Mouse (Mus musculus): ENCODE results near the gene Catsperd. TPM values are rescaled to one million over a fixed set of nuclear protein-coding genes. Genes with fewer than 3 reads are reported as not detected.

The Catsperd gene
- polyA plus RNA-seq, 2 experiments: 0.33 to 0.39 TPM

DNA sequence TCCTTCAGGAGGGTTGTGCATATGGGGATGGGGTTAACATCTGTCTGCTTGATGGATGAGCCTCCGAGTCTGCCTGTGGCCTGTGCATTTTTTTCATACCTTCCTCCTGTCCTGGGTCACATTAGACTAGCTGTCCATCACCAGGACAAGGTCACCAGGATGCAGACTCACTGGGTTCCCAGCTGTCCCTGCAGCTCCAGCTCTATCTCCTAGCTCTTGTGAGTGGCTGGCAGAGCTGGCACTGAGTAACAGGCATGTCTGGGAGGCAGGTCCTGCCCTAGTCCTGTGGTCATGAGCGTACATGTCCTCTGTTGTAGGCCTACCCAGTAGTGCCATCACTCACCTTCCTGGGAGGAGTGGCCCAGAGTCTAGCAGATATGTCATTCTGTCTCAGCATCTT lies 72.5 kb downstream of the Catsperd start:
- WGBS (ENCODE audit: insufficient replicate concordance): 78% methylated on average over 2 of the region's 2 CpGs
- no peak for ATAC-seq (ENCODE audit: insufficient read depth)
- no peak for TF ChIP-seq CTCF (IDR thresholded peaks at IDR 0.05; ENCODE audit: low read depth)
- TF ChIP-seq EP300 (IDR thresholded peaks at IDR 0.05; ENCODE audit: low read depth): no peak
- Histone ChIP-seq H3K4me3 (ENCODE audit: insufficient read depth in 1 of 2, low read depth in 2 of 2, low read length in 2 of 2) (no peak overlapping the region), H3K4me1 (replicated peaks; ENCODE audit: control insufficient read depth in 2 of 2, insufficient read depth in 2 of 2, low read length in 1 of 2) (no peaks in the 10 kb centered on the region), H3K4me2 (ENCODE audit: low read depth) (no peak overlapping the region), H3K9me3 (ENCODE audit: control insufficient read depth, low read length) (no peaks in the 10 kb centered on the region), H3K27me3 (ENCODE audit: control insufficient read depth, insufficient read depth, low read length) (no peaks in the 10 kb centered on the region), H3K27ac (no peak overlapping the region), H3K36me3 (replicated peaks; ENCODE audit: control insufficient read depth, insufficient read depth, low read depth) (peaks cover 90% of the 10 kb centered on the region), H3K9ac (replicated peaks) (no peak overlapping the region)
- DNase-seq (ENCODE audit: low read depth in 3 of 3, low spot score in 3 of 3): no peak

DNA sequence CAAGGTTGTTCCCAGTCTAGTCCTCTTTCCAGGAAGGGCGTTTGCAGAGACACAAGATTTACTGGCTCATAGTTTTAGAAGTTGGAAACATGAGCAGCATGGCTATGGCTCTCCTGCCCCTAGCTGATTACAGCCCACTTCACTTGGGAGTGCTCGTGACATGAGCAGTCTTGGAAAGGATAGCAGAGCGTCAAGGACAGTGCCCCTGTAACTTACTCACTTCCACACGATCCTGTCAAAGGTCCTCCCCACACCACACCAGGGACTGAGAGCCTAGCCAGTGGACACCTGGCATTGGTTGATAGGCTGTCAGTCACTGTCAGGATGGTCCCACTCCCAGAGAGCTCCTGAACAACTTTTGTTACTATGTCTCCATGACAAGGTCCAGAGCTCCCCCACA lies 75.1 kb downstream of the Catsperd start:
- Histone ChIP-seq H3K4me3 (ENCODE audit: insufficient read depth in 1 of 2, low read depth in 2 of 2, low read length in 2 of 2) (no peak overlapping the region), H3K4me1 (replicated peaks; ENCODE audit: control insufficient read depth in 2 of 2, insufficient read depth in 2 of 2, low read length in 1 of 2) (0 out of 4 replicates have a peak, but pooled peaks cover 0 to 3% of the 10 kb centered on the region in 2 experiments), H3K36me3 (replicated peaks; ENCODE audit: control insufficient read depth, insufficient read depth, low read depth) (peaks cover 93% of the 10 kb centered on the region), H3K27ac (no peak overlapping the region), H3K27me3 (ENCODE audit: control insufficient read depth, insufficient read depth, low read length) (no peaks in the 10 kb centered on the region), H3K4me2 (ENCODE audit: low read depth) (no peak overlapping the region), H3K9me3 (ENCODE audit: control insufficient read depth, low read length) (no peaks in the 10 kb centered on the region), H3K9ac (replicated peaks) (no peak overlapping the region)
- ATAC-seq (ENCODE audit: insufficient read depth) (no peak), DNase-seq (ENCODE audit: low read depth in 3 of 3, low spot score in 3 of 3) (no peak)
- 80% methylated on average over 4 of the region's 4 CpGs for WGBS (ENCODE audit: insufficient replicate concordance)
- TF ChIP-seq EP300 (IDR thresholded peaks at IDR 0.05; ENCODE audit: low read depth): no peak
- no peak for TF ChIP-seq CTCF (IDR thresholded peaks at IDR 0.05; ENCODE audit: low read depth)

DNA sequence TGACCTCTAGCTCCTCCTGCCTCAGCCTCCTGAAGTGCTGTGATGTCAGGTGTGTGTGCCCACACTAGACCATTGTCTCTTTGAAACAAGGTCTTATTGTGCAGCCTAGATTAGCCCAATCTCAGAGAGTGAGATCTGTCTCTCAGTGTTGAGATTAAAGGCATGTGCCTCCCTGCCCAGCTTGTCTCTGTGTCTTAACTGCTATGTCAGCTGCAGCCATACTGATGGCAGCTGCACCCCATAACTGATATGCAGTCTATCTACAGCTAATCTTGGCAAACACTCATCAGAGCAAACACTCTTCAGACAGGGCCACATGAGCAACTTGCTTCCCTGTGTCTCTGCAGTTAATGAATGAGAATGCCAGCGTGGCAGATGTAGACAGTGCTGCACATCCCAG lies 78.6 kb downstream of the Catsperd start:
- no peaks in the 10 kb centered on the region for H3K27me3 ChIP-seq (ENCODE audit: control insufficient read depth, insufficient read depth, low read length)
- DNase-seq (ENCODE audit: low read depth in 3 of 3, low spot score in 3 of 3) (no peak), ATAC-seq (ENCODE audit: insufficient read depth) (peak; percentile 60; the same call in 1 of the 2 replicates)
- H3K4me1 ChIP-seq (replicated peaks; ENCODE audit: control insufficient read depth in 2 of 2, insufficient read depth in 2 of 2, low read length in 1 of 2): 0 out of 4 replicates have a peak, but pooled peaks cover 0 to 3% of the 10 kb centered on the region in 2 experiments
- H3K4me3 ChIP-seq (ENCODE audit: insufficient read depth in 1 of 2, low read depth in 2 of 2, low read length in 2 of 2): no peak overlapping the region
- peak; percentile 57 for TF ChIP-seq EP300 (IDR thresholded peaks at IDR 0.05; ENCODE audit: low read depth)
- TF ChIP-seq CTCF (IDR thresholded peaks at IDR 0.05; ENCODE audit: low read depth): no peak
- 62% methylated on average over 1 of the region's 1 CpGs for WGBS (ENCODE audit: insufficient replicate concordance)
- H3K9me3 ChIP-seq (ENCODE audit: control insufficient read depth, low read length): no peaks in the 10 kb centered on the region
- H3K36me3 ChIP-seq (replicated peaks; ENCODE audit: control insufficient read depth, insufficient read depth, low read depth): peaks cover 92% of the 10 kb centered on the region
- no peak overlapping the region for H3K27ac ChIP-seq
- H3K9ac ChIP-seq (replicated peaks): no peak overlapping the region
- no peak overlapping the region for H3K4me2 ChIP-seq (ENCODE audit: low read depth)

DNA sequence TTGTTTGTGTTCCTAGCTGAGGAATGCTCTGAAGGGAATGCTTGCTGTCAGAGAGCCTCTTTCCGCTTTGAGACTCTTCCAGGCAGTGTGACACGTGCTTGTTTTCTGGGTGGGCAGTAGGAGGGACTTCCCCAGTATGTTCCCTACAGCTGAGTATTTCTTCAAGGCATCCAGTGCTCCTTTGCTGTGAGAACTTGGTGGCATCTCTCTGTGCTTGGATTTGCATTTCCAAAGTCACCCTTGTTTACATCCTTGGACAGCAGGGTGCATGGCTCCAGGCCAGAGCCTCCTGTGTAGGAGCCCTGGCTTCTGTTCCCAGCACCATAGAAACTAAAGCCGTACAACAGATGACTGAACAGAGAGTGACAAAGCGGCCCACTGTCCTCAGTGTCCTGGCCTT lies 80.7 kb downstream of the Catsperd start:
- no peaks in the 10 kb centered on the region for H3K9me3 ChIP-seq (ENCODE audit: control insufficient read depth, low read length)
- no peak overlapping the region for H3K4me3 ChIP-seq (ENCODE audit: insufficient read depth in 1 of 2, low read depth in 2 of 2, low read length in 2 of 2)
- ATAC-seq (ENCODE audit: insufficient read depth) (no peak), DNase-seq (ENCODE audit: low read depth in 3 of 3, low spot score in 3 of 3) (no peak)
- WGBS (ENCODE audit: insufficient replicate concordance): 83% methylated on average over 4 of the region's 4 CpGs
- 0 out of 4 replicates have a peak, but pooled peaks cover 0 to 3% of the 10 kb centered on the region in 2 experiments for H3K4me1 ChIP-seq (replicated peaks; ENCODE audit: control insufficient read depth in 2 of 2, insufficient read depth in 2 of 2, low read length in 1 of 2)
- no peak overlapping the region for H3K4me2 ChIP-seq (ENCODE audit: low read depth)
- H3K27me3 ChIP-seq (ENCODE audit: control insufficient read depth, insufficient read depth, low read length): no peaks in the 10 kb centered on the region
- TF ChIP-seq EP300 (IDR thresholded peaks at IDR 0.05; ENCODE audit: low read depth) (no peak), CTCF (IDR thresholded peaks at IDR 0.05; ENCODE audit: low read depth) (no peak)
- H3K36me3 ChIP-seq (replicated peaks; ENCODE audit: control insufficient read depth, insufficient read depth, low read depth): peaks cover 85% of the 10 kb centered on the region
- H3K27ac ChIP-seq: no peak overlapping the region
- H3K9ac ChIP-seq (replicated peaks): no peak overlapping the region

DNA sequence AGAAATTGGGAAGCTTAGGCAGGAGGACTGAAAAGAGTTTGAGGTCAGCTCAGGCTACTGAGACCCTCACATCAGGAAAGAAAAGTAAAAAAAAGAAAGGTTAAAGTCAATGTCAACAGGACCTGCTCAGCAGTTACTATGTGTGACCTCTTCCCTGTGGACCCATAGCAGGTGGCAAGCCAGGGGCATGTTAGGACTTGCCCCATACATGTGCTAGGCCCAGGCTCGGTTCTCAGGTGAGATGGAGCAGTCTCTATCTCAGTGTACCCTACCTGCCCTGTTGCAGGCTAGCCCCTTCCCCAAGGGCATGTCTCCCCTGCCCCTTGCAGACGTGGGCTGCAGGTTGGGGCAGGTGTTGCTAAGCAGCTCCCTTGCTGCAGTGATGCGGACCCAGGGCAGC lies 81.8 kb downstream of the Catsperd start:
- H3K27me3 ChIP-seq (ENCODE audit: control insufficient read depth, insufficient read depth, low read length): no peaks in the 10 kb centered on the region
- H3K9ac ChIP-seq (replicated peaks): no peak overlapping the region
- no peak for DNase-seq (ENCODE audit: low read depth in 3 of 3, low spot score in 3 of 3)
- H3K4me1 ChIP-seq (replicated peaks; ENCODE audit: control insufficient read depth in 2 of 2, insufficient read depth in 2 of 2, low read length in 1 of 2): 0 out of 4 replicates have a peak, but pooled peaks cover 0 to 3% of the 10 kb centered on the region in 2 experiments
- H3K36me3 ChIP-seq (replicated peaks; ENCODE audit: control insufficient read depth, insufficient read depth, low read depth): peaks cover 77% of the 10 kb centered on the region
- ATAC-seq (ENCODE audit: insufficient read depth): no peak
- no peak overlapping the region for H3K4me3 ChIP-seq (ENCODE audit: insufficient read depth in 1 of 2, low read depth in 2 of 2, low read length in 2 of 2)
- TF ChIP-seq CTCF (IDR thresholded peaks at IDR 0.05; ENCODE audit: low read depth): no peak
- TF ChIP-seq EP300 (IDR thresholded peaks at IDR 0.05; ENCODE audit: low read depth): no peak
- 85% methylated on average over 3 of the region's 3 CpGs for WGBS (ENCODE audit: insufficient replicate concordance)
- H3K4me2 ChIP-seq (ENCODE audit: low read depth): no peak overlapping the region
- no peaks in the 10 kb centered on the region for H3K9me3 ChIP-seq (ENCODE audit: control insufficient read depth, low read length)
- H3K27ac ChIP-seq: no peak overlapping the region

Other genes with a start within 250 kb of the Catsperd start
- gene Ptprs, start 151.7 kb upstream of the Catsperd start, polyA plus RNA-seq (2012; rRNA removed): 17.7 and 18.8 TPM in 2 replicates
- gene Ptprs, start 151.7 kb upstream of the Catsperd start, polyA plus RNA-seq (2014; fragmentation: Nextera tagmentation; extraction: Ambion mirVana): 3.8 and 4.6 TPM in 2 replicates
- gene Znrf4, start 115.7 kb upstream of the Catsperd start, polyA plus RNA-seq (2012; rRNA removed): not detected in 2 replicates
- gene Znrf4, start 115.7 kb upstream of the Catsperd start, polyA plus RNA-seq (2014; fragmentation: Nextera tagmentation; extraction: Ambion mirVana): not detected in 2 replicates
- gene Gm20219, start 73.8 kb upstream of the Catsperd start, polyA plus RNA-seq (2012; rRNA removed): 0.17 and 0.22 TPM in 2 replicates
- gene Gm20219, start 73.8 kb upstream of the Catsperd start, polyA plus RNA-seq (2014; fragmentation: Nextera tagmentation; extraction: Ambion mirVana): 0.14 TPM in 1 of 2 replicates, not detected in the other
- 21.4 and 40.2 TPM in 2 replicates for gene Safb2, start 43.6 kb upstream of the Catsperd start, polyA plus RNA-seq (2012; rRNA removed)
- 16.8 and 20.0 TPM in 2 replicates for gene Safb2, start 43.6 kb upstream of the Catsperd start, polyA plus RNA-seq (2014; fragmentation: Nextera tagmentation; extraction: Ambion mirVana)
- gene Safb, start 43.3 kb upstream of the Catsperd start, polyA plus RNA-seq (2012; rRNA removed): 26.5 and 47.3 TPM in 2 replicates
- gene Safb, start 43.3 kb upstream of the Catsperd start, polyA plus RNA-seq (2014; fragmentation: Nextera tagmentation; extraction: Ambion mirVana): 22.1 and 27.1 TPM in 2 replicates
- 53.4 and 84.4 TPM in 2 replicates for gene 2410015M20Rik, start 18.4 kb upstream of the Catsperd start, polyA plus RNA-seq (2012; rRNA removed)
- 183 and 186 TPM in 2 replicates for gene 2410015M20Rik, start 18.4 kb upstream of the Catsperd start, polyA plus RNA-seq (2014; fragmentation: Nextera tagmentation; extraction: Ambion mirVana)
- gene Rpl36, start 14.7 kb upstream of the Catsperd start, polyA plus RNA-seq (2012; rRNA removed): 1,839 and 1,886 TPM in 2 replicates
- gene Rpl36, start 14.7 kb upstream of the Catsperd start, polyA plus RNA-seq (2014; fragmentation: Nextera tagmentation; extraction: Ambion mirVana): 1,322 and 1,328 TPM in 2 replicates
- 38.5 and 46.3 TPM in 2 replicates for gene Lonp1, start 1.3 kb upstream of the Catsperd start, polyA plus RNA-seq (2012; rRNA removed)
- gene Lonp1, start 1.3 kb upstream of the Catsperd start, polyA plus RNA-seq (2014; fragmentation: Nextera tagmentation; extraction: Ambion mirVana): 28.8 and 36.9 TPM in 2 replicates
- gene Ranbp3, start 45.2 kb downstream of the Catsperd start, polyA plus RNA-seq (2012; rRNA removed): 40.9 and 42.9 TPM in 2 replicates
- gene Ranbp3, start 45.2 kb downstream of the Catsperd start, polyA plus RNA-seq (2014; fragmentation: Nextera tagmentation; extraction: Ambion mirVana): 34.2 and 37.2 TPM in 2 replicates
- gene Ndufa11, start 89.6 kb downstream of the Catsperd start, polyA plus RNA-seq (2012; rRNA removed): 119 and 215 TPM in 2 replicates
- 276 and 284 TPM in 2 replicates for gene Ndufa11, start 89.6 kb downstream of the Catsperd start, polyA plus RNA-seq (2014; fragmentation: Nextera tagmentation; extraction: Ambion mirVana)
- gene Vmac, start 89.9 kb downstream of the Catsperd start, polyA plus RNA-seq (2012; rRNA removed): 2.8 and 3.3 TPM in 2 replicates
- gene Vmac, start 89.9 kb downstream of the Catsperd start, polyA plus RNA-seq (2014; fragmentation: Nextera tagmentation; extraction: Ambion mirVana): 3.1 and 3.2 TPM in 2 replicates
- 1.0 and 1.6 TPM in 2 replicates for gene Nrtn, start 129.4 kb downstream of the Catsperd start, polyA plus RNA-seq (2012; rRNA removed)
- gene Nrtn, start 129.4 kb downstream of the Catsperd start, polyA plus RNA-seq (2014; fragmentation: Nextera tagmentation; extraction: Ambion mirVana): 1.7 and 1.9 TPM in 2 replicates
- 18.1 and 19.3 TPM in 2 replicates for gene Dus3l, start 136.6 kb downstream of the Catsperd start, polyA plus RNA-seq (2012; rRNA removed)
- gene Dus3l, start 136.6 kb downstream of the Catsperd start, polyA plus RNA-seq (2014; fragmentation: Nextera tagmentation; extraction: Ambion mirVana): 9.5 and 10.8 TPM in 2 replicates
- 1.2 and 1.3 TPM in 2 replicates for gene Prr22, start 142.1 kb downstream of the Catsperd start, polyA plus RNA-seq (2012; rRNA removed)
- gene Prr22, start 142.1 kb downstream of the Catsperd start, polyA plus RNA-seq (2014; fragmentation: Nextera tagmentation; extraction: Ambion mirVana): 0.40 and 0.52 TPM in 2 replicates
- 10.7 and 12.6 TPM in 2 replicates for gene Rfx2, start 202.9 kb downstream of the Catsperd start, polyA plus RNA-seq (2012; rRNA removed)
- gene Rfx2, start 202.9 kb downstream of the Catsperd start, polyA plus RNA-seq (2014; fragmentation: Nextera tagmentation; extraction: Ambion mirVana): 6.8 and 8.5 TPM in 2 replicates
- not detected in 2 replicates for gene Acsbg2, start 246.3 kb downstream of the Catsperd start, polyA plus RNA-seq (2012; rRNA removed)
- not detected in 2 replicates for gene Acsbg2, start 246.3 kb downstream of the Catsperd start, polyA plus RNA-seq (2014; fragmentation: Nextera tagmentation; extraction: Ambion mirVana)
- 0.02 TPM in 1 of 2 replicates, not detected in the other for gene 1700061G19Rik, start 247.3 kb downstream of the Catsperd start, polyA plus RNA-seq (2012; rRNA removed)
- 0.05 TPM in 1 of 2 replicates, not detected in the other for gene 1700061G19Rik, start 247.3 kb downstream of the Catsperd start, polyA plus RNA-seq (2014; fragmentation: Nextera tagmentation; extraction: Ambion mirVana)